In the genomic region with DNA sequence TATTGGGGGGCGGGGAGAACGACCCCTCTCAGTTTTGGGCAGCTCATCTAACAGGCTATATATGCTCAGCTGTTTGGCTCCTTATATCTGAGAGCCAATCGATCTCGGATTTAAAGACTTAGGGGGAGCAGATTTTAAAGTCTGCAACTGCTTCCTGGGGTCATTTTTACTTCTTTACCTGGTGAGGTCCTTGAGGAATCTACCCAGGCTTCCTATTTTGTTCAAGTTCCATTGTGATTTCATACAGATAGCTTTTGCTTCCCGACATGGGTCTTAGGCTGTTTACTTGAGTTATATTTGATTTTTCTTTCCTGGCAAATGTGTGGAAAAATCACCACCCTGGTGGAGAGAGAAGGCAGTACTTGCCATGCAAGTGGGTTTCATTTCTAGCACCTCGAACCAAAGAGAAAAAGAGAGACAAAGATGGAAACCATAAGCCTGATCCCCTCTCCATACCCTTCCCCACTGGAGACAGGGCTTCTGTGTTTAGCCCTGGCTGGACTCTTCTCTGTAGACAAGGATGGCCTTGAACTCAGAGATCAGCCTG, we compare ENCODE assay signal across 9 mouse cellular contexts. TPM values are rescaled to one million over a fixed set of nuclear protein-coding genes. Genes with fewer than 3 reads are reported as not detected.
DNase-seq lines count a peak whose midpoint lies in the region; ATAC-seq and TF ChIP-seq lines count a peak whose summit lies in the region.
"Had no signal": no experiment of that assay in that cellular context is flagged by ENCODE, and none has a peak within 500 bp of the region (broad histone marks: within the 10 kb centered on the region; RNA-seq: fewer than 3 reads in every experiment).

No protein-coding gene starts in this region.

- 33% methylated on average over 6 of the region's 6 CpGs for WGBS in forebrain, embryonic 16.5 days

- peak overlapping the region; percentile 95 for H3K9ac ChIP-seq in forebrain, embryonic 16.5 days (replicated peaks; ENCODE audit: low read depth, low read length)

- peak overlapping the region; percentile 90 for H3K27ac ChIP-seq in gastrocnemius, adult 2 months
- H3K27ac ChIP-seq in forebrain, embryonic 16.5 days (ENCODE audit: low read length): no peak overlapping the region

- peaks cover 13% of the 10 kb centered on the region for H3K4me1 ChIP-seq in forebrain, embryonic 16.5 days (replicated peaks; ENCODE audit: control insufficient read depth, insufficient read depth, low read length)

- H3K36me3 ChIP-seq in forebrain, embryonic 16.5 days (ENCODE audit: control insufficient read depth, insufficient read depth): no peaks in the 10 kb centered on the region
- H3K36me3 ChIP-seq: G1E had no signal

- H3K9me3 ChIP-seq in forebrain, embryonic 16.5 days (ENCODE audit: control insufficient read depth, low read length): no peaks in the 10 kb centered on the region
- H3K9me3 ChIP-seq: G1E had no signal

- no peak for DNase-seq in gastrocnemius, adult 2 months
- DNase-seq in gastrocnemius, postnatal 10 days: no peak
- DNase-seq in A20 (ENCODE audit: low read depth, low spot score): peak; percentile 45
- peak; percentile 22 for DNase-seq in mesoderm, embryonic 11.5 days (ENCODE audit: low read depth, low spot score)
- DNase-seq in right cerebral cortex, adult 2 months (ENCODE audit: low spot score in 2 of 2): no peak
- no peak for DNase-seq in ovary, postnatal 14 days (ENCODE audit: low spot score)
- DNase-seq in urinary bladder, postnatal 14 days (ENCODE audit: low spot score): no peak

- no peak for ATAC-seq in forebrain, embryonic 16.5 days

- H3K27me3 ChIP-seq in forebrain, embryonic 16.5 days (replicated peaks; ENCODE audit: control insufficient read depth, insufficient read depth, low read length): no peaks in the 10 kb centered on the region

- peak overlapping the region; percentile 90 for H3K4me3 ChIP-seq in gastrocnemius, adult 2 months
- peak overlapping the region; percentile 87 for H3K4me3 ChIP-seq in forebrain, embryonic 16.5 days (replicated peaks; ENCODE audit: low read length)

- intact Hi-C loops in gastrocnemius, adult 2 months (cut with DNase I): no loop called here

- peak overlapping the region; percentile 74 for H3K4me2 ChIP-seq in forebrain, embryonic 16.5 days (ENCODE audit: low read length)

- no peak for TF ChIP-seq CTCF in gastrocnemius, adult 2 months (IDR thresholded peaks at IDR 0.05)

RNA-seq across cellular contexts. Expression of a gene that starts 1.4 kb away (rescaled TPM):
- total RNA-seq in gastrocnemius, adult 2 months (2021): 10 to 100 TPM; 10.5 to 11.5 TPM
- 10 to 100 TPM in 1 of 2 experiments, 1 to 10 TPM in 1; 5.8 to 11.0 TPM for total RNA-seq in gastrocnemius, postnatal 10 days (2021)
- 49.3 and 58.4 TPM in 2 replicates for polyA plus RNA-seq in forebrain, embryonic 16.5 days (2015; fragmentation: Nextera tagmentation; extraction: Ambion mirVana)

RNA-seq across cellular contexts. Expression of a gene that starts 19.8 kb away (rescaled TPM):
- 1 to 10 TPM; 3.5 TPM for total RNA-seq in gastrocnemius, adult 2 months (2021)
- total RNA-seq in gastrocnemius, postnatal 10 days (2021): 1 to 10 TPM; 4.7 to 6.6 TPM
- 18.2 and 20.6 TPM in 2 replicates for polyA plus RNA-seq in forebrain, embryonic 16.5 days (2015; fragmentation: Nextera tagmentation; extraction: Ambion mirVana)

RNA-seq across cellular contexts. Expression of a gene that starts 33.2 kb away (rescaled TPM):
- total RNA-seq in gastrocnemius, adult 2 months (2021): not detected
- under 1 TPM in 1 of 2 experiments, not detected in 1; 0.07 TPM for total RNA-seq in gastrocnemius, postnatal 10 days (2021)
- 0.37 and 0.42 TPM in 2 replicates for polyA plus RNA-seq in forebrain, embryonic 16.5 days (2015; fragmentation: Nextera tagmentation; extraction: Ambion mirVana)
- total RNA-seq: G1E had no signal
- polyA plus RNA-seq: G1E had no signal

RNA-seq across cellular contexts. Expression of a gene that starts 40.7 kb away (rescaled TPM):
- 1 to 10 TPM; 9.0 to 9.6 TPM for total RNA-seq in gastrocnemius, adult 2 months (2021)
- 10 to 100 TPM; 11.7 to 13.3 TPM for total RNA-seq in gastrocnemius, postnatal 10 days (2021)
- 37.7 and 40.8 TPM in 2 replicates for polyA plus RNA-seq in forebrain, embryonic 16.5 days (2015; fragmentation: Nextera tagmentation; extraction: Ambion mirVana)

RNA-seq across cellular contexts. Expression of a gene that starts 40.7 kb away (rescaled TPM):
- total RNA-seq in gastrocnemius, adult 2 months (2021): 10 to 100 TPM; 27.5 to 29.8 TPM
- total RNA-seq in gastrocnemius, postnatal 10 days (2021): 10 to 100 TPM; 23.8 to 25.5 TPM
- 53.0 and 55.3 TPM in 2 replicates for polyA plus RNA-seq in forebrain, embryonic 16.5 days (2015; fragmentation: Nextera tagmentation; extraction: Ambion mirVana)

Comparison
In these comparisons a context has a peak if more than half of its experiments do, and no peak if none do; other contexts are left out.
1. DNase-seq: peak in A20 (single experiment) and mesoderm, embryonic 11.5 days (single experiment); none in gastrocnemius, adult 2 months (single experiment), gastrocnemius, postnatal 10 days (single experiment), right cerebral cortex, adult 2 months (0 of 2), ovary, postnatal 14 days (single experiment) and urinary bladder, postnatal 14 days (single experiment).